Mouse (Mus musculus) bone marrow, adult 2 months (tissue): ENCODE results near the gene Sept10.

Experiments
- CTCF ChIP-seq: fragments of 200-500 bp; IDR thresholded peaks from 2 replicates; pipeline ENCODE4 v1.5.1; 2011; ENCODE audit warnings: low read length, control low read depth; ENCODE audit not compliant: control insufficient read depth, insufficient read depth
- POLR2A ChIP-seq: fragments of 200-500 bp; IDR thresholded peaks from 2 replicates; pipeline ENCODE4 v1.6.1; 2011; ENCODE audit warnings: low read depth, mild to moderate bottlenecking, control low read depth, low read length, borderline replicate concordance; ENCODE audit not compliant: control insufficient read depth

DNA sequence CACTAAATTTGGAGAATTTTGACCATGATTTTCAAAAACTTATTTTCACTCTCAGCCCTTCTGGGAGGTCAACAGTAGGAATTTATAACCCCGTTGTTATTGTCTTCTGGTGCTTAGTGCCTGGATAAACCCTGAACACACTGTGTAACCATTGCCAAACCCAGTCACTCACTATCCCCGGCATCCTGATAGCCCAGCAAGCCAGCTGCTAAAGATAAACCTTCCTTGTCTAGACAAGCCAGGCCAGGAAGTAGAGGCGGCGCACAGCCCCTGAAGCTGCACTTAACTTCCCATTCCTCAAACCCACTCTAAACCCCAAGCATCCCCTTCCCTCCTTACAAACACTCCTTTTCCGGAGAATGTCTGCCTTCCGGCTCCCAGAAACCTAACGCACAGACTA lies 43.4 kb upstream of the Sept10 start:
- TF ChIP-seq CTCF (no peak), POLR2A (no peak)
